Mouse (Mus musculus) 3T3-L1 (cell line): ENCODE measurements at regions not wholly inside any gene's neighbourhood (a gene's known extent, or its start where the extent isn't known, plus 50 kb on each side); places are given as distances from the start of the nearest gene placed in this dataset.
"Not testable (repeated sequence)": the region's sequence is repeated elsewhere in the genome, so short reads cannot be mapped to it uniquely, and the experiment has no call there.

Source experiments
- DNase-seq: peaks from one replicate; pipeline ENCODE4 v3.0.0-alpha.2; 2015; ENCODE audit warnings: low read depth, low spot score

DNA sequence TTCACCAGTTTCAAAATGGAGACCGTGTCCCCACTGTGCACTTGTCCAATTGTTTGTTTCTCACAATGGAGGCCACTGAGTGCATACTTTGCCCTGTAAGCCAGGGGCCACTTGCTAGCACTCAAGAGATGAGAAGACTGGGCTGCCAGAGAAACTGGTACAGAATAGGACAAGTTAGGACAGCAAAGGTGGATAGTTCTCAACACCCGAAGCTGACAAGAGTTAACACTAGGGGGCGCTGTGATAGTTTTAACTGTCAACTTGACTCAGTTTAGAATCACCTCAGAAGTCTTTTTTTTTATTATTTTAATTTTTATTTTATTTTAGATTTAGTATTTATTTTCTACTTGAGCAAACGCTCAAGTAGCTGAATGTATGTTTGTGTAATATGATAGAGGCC lies 188.2 kb upstream of the Asap2 start:
- DNase-seq: not testable (repeated sequence)

DNA sequence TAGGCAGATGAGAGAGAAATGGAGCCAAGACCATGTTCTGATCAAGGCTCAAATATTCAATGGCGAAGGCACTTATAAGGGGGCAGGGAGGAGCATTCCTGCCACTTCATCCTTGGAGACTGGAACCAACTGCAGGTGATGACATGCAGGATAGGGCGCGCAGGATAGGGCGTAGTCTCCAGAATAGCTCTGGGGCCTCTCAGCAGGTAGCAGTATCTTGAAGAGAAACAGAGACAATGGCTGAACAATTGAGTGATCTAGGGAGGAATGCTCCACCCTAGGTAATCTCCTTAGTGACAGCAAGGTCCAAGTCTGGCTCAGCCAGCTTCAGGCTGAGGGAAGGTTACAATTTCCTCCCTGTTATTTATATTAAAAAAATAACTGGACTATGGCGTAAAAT lies 184.8 kb upstream of the Asap2 start:
- DNase-seq: not testable (repeated sequence)

DNA sequence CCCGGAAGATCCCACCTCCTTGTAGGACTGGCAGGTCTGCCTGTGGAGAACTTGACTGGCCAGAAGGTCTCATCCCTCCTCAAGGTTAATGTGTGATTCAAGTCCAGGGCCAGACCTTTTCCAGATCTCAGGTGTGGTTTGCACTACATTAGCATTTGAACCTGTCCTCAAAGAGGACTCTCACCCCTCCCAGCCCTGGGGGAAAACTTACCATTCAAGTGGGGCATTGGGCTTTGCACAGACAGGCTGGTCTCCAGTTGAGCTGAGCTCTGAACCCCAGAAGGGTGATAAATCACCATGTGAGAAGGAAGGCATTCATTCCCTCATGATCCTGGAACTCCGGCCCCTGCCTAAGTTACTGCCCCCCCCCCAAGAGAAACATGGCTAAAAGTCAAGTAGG lies 183.6 kb upstream of the Asap2 start:
- DNase-seq: no peak

DNA sequence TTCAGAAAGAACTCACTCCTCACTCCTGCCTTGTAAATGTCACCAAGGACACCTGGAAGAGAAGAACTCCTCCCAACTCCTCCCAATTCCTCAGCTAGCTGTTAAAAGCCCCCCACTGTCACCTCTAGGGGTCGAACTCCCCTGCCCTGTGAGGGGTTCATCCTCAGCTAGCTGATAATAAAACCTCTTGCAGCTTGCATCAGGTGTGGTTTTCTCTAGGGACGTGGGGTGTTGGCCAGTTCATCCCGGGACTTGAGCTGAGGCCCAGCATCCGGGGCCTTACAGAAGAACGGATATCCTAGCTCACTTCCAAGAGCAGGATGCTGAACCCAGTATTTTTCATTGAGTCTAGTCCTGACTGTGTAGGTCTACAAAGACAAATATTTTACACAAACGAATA lies 176.4 kb upstream of the Asap2 start:
- DNase-seq: not testable (repeated sequence)

DNA sequence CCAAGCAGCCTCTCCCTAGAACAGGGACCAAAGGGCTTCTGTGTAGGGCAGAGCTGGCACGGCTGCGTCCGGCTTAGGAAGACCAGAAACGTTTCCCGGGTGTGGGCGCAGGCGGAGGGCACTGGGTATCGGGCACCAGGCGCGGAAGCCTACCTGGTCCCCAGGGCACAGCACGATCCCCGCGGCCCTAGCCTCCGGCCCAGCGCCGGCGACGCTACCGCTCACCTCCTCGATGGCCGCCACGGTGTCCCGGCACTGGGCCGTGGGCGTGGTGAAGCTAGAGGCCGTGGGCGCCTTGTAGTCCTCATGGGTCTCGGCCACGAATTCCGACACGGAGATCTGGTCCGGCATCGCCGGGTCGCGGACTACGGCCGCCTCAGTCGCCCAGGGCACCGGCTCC lies 175.1 kb upstream of the Asap2 start:
- DNase-seq: not testable (repeated sequence)

DNA sequence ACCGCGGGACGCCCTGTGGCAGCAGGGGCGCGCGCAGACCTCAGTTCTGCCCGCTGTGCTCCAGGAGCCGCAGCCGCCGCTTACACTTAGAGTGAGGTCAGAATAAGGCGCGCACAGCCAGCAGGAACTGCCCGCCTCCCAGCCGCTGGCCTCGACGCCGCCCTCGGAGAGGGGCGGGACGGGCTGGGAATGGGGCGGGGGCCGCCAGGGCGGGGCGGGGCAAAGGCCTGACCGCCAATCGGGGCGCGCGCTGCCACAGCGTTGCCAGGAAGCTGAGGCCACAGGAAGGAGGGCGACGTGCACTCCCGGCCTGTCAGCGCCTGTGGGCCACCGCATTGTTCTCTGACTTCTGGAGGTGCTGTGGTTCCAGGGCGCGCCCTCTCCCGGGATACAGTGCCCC lies 174.7 kb upstream of the Asap2 start:
- no peak for DNase-seq

DNA sequence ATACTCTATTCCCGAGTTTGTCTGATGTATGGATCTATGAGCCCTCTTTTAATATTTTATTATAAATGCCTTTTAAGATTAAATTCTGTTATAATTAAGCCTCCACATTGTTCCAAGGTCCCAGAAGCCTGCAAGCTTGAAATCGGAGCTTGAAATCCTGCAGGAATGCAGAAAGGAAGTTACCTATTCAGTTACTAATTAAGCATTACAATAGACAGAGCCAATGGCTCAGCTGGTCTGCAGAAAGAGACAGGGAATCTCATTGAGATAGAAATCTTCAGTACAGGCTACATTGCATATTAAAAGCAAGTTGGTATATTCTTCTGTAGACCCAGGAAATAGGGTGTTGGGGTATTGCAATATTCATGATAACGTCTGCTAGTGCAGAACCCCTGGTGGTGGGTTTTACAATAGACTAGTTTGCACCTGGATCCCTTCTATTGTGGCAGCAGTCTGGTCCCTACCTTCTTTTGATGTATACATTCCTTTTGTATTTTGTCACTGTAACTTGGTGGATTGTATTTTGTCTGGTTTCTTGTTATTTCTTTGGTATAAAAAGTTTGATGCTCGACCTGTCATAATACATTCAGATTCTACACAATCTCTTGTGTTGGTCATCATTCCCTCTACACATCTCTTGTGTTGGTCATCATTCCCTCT lies 146.5 kb upstream of the Asap2 start:
- not testable (repeated sequence) for DNase-seq

DNA sequence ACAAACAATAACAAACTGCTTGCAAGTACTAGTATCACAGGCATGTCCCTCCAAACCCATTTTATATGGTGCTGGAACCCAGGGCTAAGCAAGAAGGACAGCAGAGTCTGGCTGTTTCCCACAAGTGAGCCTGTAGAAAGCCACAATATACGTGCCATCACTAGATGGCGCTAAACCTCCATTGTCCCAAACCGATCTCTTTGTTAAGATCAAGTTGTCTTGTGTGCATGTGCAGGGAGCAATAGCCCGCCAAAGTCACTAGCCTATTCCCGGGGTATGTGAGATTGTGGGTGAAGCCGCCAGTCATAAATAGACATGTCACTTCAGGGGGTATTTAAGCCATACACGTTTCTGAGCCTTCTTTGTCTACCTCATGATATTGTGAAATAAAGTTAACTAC lies 145.4 kb upstream of the Asap2 start:
- DNase-seq: not testable (repeated sequence)

DNA sequence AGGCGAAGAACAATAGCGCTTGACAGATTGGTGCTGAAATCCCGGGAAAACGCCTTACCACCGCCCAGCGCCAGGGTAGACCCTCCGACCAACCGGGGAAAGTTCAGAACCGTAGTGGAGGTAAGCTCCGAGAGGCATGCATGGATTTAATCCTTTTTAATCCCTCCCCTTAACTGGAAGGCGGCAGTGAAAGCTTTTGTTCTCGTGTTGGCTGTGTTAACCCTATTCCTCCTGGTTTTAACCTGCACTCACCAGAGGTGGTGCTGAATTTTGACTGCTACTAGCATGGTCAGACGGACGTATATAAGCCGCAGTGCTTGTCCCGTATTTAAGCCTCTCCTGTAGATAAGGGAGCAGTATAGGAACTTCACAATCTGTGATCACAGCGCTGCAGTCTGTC lies 145.0 kb upstream of the Asap2 start:
- DNase-seq: no peak

DNA sequence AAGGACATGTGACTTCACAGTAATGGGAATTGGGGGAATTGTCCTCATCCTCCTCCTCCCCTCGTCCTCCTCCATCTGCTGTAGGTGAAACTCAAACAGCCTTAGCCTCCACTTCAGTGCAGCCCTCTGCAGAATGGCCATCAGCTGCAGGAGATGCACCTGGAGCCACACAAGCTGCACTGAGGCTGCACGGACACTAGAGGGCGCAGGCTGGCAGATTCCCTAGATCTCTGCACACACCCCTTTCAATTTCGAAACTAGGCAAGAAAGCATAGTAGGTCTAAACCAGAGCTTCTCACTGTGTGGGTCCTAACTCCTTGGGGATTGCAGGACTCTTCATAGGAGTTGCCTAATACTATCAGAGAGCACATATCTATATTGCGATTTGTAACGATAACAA lies 106.2 kb upstream of the Asap2 start:
- not testable (repeated sequence) for DNase-seq

DNA sequence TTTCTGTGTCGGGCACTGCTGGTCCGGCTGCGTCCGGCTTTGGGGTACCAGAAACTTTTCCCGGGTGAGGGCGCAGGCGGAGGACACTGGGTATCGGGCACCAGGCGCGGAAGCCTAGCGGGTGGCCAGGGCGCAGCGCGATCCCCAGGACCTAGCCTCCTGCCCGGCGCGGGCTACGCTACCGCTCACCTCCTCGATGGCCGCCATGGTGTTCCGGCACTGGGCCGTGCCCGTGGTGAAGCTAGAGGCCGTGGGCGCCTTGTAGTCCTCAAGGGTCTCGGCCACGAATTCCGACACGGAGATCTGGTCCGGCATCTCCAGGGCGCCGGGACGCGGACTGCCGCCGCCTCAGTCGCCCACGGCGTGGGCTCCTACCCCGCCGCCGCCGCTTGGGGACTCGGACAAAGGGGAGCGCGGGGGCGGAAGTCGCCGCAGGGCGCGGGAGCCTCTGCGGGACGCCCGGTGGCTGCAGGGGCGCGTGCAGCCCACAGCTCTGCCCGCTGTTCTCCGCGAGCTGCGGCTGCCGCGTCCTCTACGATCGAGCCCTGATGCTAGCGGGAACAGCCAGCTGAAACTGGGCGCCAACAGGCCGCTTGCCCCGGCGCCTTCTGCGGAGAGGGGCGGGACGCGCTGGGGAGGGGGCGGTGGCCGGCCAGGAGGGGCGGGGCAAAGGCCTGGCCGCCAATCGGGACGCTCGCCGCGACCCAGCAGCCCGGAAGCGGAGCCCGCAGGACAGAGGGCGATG lies 69.4 kb upstream of the Asap2 start:
- DNase-seq: not testable (repeated sequence)

DNA sequence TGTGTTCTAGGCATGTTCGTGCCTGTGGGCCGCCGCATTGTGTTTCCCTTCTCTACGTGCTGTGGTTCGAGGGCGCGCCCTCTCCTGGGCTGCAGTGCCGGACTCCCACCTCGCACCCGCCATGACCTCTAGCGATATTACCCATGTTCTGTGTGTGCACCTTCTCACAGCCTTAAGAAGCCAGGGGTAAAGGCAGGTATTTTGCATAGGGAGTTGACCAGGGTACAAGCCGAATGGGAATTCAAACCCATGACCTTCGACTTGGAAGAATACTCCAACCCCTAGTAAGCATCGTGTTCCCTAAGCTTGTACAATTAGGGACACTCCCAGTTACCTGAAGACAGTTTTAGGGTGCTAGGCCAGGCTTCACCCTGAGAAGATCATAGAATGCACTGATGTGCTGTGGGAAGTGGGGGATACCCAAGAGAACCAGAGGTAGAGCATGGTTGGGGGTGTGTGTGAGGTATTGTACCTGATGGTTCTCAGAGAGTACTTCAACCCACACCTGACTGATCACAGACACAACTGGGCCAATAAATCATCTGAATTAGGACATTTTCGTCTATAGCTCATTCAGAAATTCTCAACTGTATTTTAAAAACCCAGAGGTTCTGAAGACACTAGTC lies 68.7 kb upstream of the Asap2 start:
- DNase-seq: not testable (repeated sequence)

DNA sequence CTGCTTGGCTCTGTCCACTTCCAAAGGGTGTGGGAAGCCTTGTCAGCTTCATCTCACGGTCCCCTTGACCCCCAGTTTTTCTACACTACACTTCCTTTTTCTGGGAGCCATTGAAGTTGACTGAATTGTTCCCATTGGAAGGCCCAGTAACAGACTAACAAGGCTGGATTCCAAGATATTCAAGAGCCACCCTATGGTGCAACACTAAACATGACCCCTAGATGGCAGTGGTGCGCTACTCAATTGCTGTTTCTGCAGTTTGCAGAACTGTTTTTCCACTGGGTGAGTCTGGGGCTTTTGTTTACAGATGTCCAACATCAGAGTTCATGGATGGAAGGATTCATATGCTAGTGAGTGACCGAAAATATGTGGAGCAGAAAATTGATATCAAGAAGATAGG lies 61.3 kb upstream of the Asap2 start:
- DNase-seq: peak; percentile 20
